Mouse (Mus musculus) B cell, adult 2 months (primary cell): ENCODE data around the gene Siah3.

ENCODE experiments used
- DNase-seq, 2 experiments: peaks; one replicate each; pipeline ENCODE4 v3.0.0; 2022

Gene Siah3

DNA sequence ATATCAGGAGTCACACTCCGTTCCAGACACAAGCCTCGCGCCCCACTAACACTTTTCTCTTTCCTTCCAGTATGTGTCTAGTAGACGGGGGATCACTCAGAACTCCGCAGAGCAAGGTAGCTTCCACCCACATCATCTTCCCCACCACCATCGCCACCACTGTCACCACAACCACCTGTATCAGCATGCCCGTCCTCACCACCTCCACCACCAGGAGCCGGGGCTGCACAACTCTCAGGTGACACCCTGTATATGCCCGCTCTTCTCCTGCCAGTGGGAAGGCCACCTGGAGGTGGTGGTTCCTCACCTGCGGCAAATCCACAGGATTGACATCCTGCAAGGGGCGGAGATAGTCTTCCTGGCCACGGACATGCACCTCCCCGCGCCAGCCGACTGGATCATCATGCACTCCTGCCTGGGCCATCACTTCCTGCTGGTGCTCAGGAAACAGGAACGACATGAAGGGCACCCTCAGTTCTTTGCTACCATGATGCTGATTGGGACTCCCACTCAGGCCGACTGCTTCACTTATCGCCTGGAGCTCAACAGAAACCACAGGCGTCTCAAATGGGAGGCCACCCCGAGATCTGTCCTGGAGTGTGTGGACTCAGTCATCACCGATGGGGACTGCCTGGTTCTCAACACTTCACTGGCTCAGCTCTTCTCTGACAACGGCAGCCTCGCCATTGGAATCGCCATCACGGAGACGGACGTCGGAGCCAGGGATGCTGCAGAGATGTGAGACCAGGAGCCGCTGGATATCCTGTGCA is 69.8 kb downstream of the Siah3 start:
- DNase-seq = no peak

DNA sequence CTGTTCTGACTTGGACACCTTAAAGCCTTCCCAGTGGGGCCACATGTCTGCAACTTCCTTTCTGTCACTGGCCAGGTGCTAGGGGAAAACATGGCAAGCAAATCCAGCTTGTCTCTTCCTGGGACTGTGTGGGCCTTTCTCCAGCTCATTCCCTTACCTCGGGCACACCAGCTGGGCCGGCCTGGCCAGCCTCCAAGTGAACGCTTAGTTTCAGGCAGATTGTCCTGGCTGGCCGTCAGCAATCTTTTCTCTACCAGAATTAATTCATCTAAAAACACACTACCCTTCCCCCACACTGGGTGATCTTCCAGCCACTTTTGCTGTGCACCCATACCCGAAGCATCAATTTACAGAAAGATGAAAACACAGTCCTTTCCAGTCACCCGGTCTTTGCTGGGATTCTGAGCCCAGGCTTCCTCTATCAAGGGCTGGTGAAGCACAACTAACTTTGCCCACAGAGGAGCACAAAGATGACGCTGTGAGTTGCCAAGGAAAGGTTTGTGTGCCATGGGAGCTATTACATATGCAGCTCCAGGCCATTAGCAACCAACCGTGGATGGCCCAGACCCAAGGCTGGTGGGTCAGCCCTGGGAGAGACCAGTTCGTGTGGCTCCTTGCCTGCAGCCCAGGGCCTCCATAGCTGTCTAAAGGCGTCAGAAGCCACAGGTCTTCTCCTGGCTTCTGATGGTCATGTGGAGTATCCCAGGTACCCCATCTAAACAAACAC is 71.8 kb downstream of the Siah3 start:
- DNase-seq = no peak

DNA sequence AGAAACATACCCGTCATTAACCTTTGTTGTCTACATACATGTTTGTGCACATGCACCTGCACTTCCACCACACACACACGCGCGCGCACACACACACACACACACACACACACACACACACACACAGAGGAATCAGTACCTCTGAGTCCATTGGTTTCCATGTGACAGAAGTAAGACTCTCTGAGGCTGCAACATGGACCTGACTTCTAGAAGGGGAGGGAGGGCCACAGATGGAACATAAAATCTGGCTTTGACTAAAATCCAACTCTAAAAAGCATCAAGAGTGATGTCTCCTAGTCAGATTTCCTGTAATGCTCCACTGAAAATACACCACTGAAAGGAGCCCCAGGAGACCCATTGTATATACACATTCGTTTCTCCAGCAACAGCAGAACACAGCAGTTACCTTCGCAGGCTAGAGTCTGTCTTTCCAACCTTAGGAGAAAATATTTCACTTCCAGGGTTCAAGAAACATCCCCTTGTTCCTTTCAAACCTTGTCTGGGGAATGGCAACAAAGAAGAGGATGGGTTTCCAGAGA is 75.1 kb downstream of the Siah3 start:
- DNase-seq = no peak

DNA sequence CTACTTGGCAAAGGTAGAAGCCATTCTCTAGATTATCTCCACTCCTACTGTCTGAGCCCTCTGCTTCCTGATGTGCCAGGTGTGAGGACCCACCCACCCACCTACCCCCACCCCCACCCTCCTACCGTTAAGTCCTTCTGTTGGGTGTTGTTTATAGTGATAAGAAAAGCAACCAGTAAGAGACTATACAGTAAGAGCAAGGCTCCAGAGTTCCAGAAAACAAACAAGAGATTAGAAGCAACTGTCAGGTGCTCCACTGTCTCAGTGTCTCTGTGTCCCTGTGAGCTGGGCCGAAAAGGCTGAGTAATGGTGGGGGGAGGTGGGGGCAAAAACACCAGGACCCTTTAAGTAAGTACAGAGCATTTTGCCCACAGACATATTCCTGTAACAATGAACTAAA is 83.4 kb downstream of the Siah3 start:
- no peak for DNase-seq

DNA sequence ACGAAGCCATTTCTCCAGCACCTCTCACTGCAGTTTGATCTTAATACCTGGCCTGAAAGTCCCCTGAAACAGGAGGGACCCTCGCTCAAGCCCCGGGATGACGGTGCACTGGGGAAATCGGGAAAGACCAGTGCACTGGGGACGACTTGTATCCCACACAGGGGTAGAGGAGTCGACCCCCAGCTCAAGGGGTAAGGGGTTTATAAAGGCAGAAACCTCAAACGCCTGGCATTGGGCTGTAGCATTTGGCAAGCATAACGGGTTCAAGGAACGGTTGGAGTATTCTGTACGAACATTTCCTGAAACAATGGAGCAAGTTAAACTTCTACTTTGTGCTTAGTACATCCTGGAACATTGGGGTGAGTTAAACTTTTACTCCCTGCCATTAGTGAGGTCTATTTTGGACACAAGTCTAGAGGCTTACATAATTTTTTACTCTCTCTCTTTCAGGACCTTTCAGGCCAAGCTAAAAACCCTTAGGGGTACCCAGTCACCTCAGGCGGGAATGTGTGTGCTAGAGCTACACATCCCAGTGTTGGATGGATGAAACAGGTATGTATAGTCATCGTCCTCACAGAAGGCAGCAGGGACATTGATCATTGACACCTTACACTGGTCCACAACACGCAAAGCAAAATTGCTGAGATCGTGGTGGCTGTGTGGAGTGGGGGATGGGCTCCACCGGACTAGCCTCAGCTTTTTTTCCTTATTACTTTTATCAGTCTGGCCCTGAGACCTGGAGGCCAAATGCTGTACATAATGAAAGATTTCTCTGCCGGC is 84.6 kb downstream of the Siah3 start:
- DNase-seq = no peak

DNA sequence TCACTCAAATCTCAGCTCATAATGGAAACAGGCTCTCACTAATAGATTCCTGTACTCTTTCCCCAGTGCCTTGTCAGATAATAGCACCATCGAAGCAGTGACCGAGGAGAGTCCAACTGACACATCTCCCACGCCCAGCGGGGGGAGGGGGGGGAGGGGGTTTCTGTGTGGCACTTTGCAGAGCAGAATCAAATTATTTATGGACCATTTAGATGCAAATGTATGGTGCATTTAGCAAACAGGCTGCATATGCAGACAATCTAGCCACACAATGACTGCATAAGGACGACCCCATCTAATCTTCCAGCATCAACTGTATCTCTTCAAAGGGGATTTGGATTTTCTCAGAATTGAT is 85.2 kb downstream of the Siah3 start:
- DNase-seq = no peak

DNA sequence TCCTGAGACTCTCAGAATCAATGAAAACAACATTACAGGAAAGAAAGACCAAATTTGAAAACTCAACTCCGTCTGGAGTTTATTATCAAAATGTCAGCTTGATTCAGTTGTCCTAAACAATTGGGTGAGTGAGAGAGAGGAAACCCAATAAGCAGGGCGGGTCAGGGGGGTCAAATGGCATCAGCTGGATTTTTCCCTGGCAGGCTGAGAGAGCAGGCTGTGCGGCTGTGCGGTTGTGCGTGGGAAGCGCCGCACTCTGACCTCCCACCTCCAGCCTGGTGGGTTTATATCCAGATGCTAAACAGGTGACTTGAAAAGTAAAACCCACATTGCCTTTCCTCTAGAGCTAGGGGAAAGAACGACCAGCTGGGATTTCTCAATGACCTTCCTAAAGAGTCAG is 85.9 kb downstream of the Siah3 start:
- no peak for DNase-seq

DNA sequence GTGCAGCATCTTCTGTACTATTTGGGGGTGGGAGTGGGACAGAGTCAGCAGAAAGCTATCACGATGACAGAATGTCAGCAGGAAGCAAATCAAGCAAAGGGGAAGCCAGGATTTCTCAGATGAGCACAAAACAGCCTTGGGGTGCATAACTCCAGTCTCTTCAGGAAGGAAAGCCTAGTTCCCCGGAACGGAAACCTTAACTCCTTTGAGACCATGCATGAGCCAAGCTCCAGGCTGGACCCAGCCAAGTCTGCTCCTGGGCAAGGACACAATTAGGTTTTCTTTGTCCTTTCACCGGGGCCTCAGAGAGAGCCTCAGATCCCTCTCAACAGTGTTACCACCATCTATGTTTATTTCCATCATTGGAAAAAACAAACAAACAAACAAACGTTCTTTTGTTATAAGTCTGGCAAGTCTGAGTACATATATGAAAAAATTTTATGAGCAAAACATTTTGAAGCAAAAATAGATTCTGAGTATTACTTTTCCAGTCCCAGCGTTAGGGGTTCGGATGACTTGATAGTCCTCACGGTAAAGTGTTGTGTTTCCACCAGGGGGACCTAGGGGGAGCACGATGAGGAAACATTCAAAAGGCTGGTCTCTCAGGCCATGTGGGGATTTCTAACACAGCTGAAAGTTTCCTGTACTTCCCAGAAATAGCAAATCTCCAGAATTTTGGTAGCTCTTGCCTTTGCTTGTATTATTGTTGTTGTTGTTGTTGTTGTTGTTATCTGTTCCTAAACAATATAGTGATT is 106.0 kb downstream of the Siah3 start:
- DNase-seq = no peak

DNA sequence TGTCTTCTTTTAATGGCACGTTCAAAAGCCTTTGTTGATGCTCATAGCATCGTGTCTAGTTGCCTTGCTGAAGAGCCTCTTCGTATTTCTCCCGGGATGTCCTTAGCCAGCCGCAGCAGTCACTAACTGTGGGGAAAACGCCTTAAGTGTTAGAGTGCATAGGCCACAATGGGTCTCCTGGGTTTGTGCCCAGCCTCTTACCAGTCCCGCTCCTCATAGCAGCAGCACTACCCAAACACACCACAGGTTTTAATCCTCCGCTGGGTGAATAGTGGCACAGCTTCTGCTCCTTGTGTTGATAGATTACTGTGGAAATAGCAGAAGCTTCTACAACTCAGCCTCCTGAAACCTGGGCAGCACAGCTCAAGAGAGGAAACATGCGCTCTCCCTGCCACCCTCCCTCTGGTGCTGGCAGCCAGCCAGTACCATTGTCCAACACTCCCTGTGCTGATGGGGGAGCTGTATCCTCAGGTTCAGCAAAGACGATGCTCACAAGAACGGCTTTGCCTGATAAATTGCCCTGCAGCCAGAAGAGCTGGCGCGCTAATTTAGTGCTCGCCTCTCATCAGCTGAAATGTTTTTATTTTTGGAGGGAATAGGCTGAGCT is 109.9 kb downstream of the Siah3 start:
- DNase-seq = no peak

DNA sequence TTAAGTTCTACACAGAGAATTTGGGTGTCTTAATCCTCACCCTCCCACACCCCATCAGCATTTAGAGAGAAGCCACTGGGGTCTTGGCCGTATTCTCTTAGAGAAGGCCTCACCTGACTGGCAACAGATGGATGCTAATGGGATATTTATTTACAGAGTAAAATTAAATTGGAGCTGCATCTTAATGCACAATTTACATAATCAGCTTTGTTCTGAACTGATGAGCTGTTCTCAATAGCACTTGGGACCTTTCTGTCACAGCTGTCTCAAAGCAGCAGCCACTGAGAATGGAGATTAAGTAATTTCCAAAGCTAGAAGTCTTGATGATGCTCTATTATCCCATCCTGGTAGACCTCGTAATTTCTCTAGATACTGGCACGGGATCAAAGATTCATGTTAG is 110.5 kb downstream of the Siah3 start:
- no peak for DNase-seq

DNA sequence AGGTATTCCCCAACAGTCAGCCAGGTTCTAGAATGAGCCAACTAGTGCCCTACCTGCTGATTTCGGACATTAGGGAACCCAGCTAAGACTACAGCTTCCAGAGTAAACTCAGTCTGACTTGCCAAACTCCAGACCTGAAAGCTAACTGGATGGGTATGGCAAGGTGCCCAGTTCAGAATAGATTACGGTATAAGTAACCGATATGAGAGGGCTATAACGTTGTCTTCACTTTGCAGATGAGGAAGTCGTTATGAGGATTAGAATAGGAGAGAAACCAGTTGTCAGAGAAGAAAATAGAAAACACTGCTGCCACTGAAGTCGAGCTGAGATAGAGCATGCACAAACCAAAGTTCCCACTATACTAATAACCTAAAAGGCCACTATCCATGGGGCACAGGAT is 123.2 kb downstream of the Siah3 start:
- no peak for DNase-seq
